ENCODE assay signal across 8 mouse cellular contexts in the genomic region with DNA sequence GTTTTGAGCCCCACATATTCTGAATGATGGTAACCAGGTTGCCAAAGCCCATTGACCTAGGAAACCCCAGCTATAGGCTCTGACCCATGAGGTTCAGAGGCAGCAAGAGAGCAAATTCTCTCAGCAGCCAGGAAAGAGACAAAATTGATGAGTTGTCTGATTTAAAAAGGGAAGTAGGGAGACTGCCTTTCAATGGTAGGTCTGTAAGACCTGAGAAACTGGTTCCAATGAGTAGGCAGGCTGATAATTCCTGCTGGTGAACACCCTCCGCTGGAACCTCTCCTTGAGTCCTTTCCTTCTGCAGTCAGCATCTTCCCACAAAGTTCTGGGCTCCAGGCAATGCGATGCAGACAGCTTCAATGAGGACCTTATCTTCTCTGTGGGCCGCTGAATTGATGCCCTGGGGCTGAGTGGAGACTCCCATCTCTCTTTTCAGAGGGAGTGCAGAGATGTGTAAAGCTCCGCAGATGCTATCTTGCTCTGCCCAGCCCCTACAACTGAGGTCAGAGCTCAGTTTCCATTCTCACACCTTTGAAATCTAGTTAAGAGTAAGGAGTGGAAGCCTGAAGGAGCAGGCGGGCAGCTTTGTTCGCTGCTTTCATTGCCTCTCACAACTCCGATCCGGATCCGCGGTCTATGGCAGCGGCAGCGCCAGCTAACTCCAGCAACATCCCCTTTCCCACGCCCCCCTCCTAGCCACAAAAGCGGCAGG.
DNase-seq lines count a peak whose midpoint lies in the region; ATAC-seq and TF ChIP-seq lines count a peak whose summit lies in the region.

No protein-coding gene starts in this region.

- no peak for TF ChIP-seq CTCF in lung, postnatal 0 days (IDR thresholded peaks at IDR 0.05)
- TF ChIP-seq CTCF in embryonic fibroblast, embryonic 13.5 days (IDR thresholded peaks at IDR 0.05; ENCODE audit: borderline replicate concordance, insufficient read depth, low read length): no peak
- TF ChIP-seq CTCF in olfactory bulb, adult 2 months (IDR thresholded peaks at IDR 0.05; ENCODE audit: insufficient read depth, low read depth, low read length): no peak

- peak overlapping the region; percentile 62 for H3K4me2 ChIP-seq in lung, postnatal 0 days (replicated peaks; ENCODE audit: low read depth, low read length)
- H3K4me2 ChIP-seq in intestine, embryonic 16.5 days (ENCODE audit: low read depth, low read length): peak overlapping the region; percentile 94

- TF ChIP-seq POLR2A in embryonic fibroblast, embryonic 13.5 days (IDR thresholded peaks at IDR 0.05; ENCODE audit: low read depth, low read length): no peak
- TF ChIP-seq POLR2A in olfactory bulb, adult 2 months (IDR thresholded peaks at IDR 0.05; ENCODE audit: insufficient read depth, low read depth, low read length): no peak

- no peak for DNase-seq in lung, postnatal 0 days (ENCODE audit: low spot score)
- DNase-seq in lung, postnatal 10 days: no peak
- DNase-seq in adrenal gland, postnatal 36 days: no peak
- no peak for DNase-seq in left cerebral cortex, adult 18-20 months (ENCODE audit: low spot score in 2 of 2)
- DNase-seq in layer of hippocampus, postnatal 10 days (ENCODE audit: low spot score in 2 of 2): no peak

- peaks cover 6% of the 10 kb centered on the region; the same call in 1 of the 2 replicates for H3K4me1 ChIP-seq in lung, postnatal 0 days (ENCODE audit: insufficient read depth, low read depth, low read length)
- H3K4me1 ChIP-seq in embryonic fibroblast, embryonic 13.5 days (ENCODE audit: control insufficient read depth, insufficient read depth, low read length): peaks cover 6% of the 10 kb centered on the region
- peaks cover 9% of the 10 kb centered on the region; the same call in 1 of the 2 replicates for H3K4me1 ChIP-seq in intestine, embryonic 16.5 days (ENCODE audit: control insufficient read depth, insufficient read depth, low read length)
- H3K4me1 ChIP-seq in olfactory bulb, adult 2 months (ENCODE audit: control insufficient read depth, insufficient read depth, low read length): peaks cover 16% of the 10 kb centered on the region

- no peak for ATAC-seq in lung, postnatal 0 days
- ATAC-seq in intestine, embryonic 16.5 days: no peak

- WGBS in lung, postnatal 0 days: 7% methylated on average over 14 of the region's 14 CpGs
- 7% methylated on average over 14 of the region's 14 CpGs for WGBS in intestine, embryonic 16.5 days
- 8% methylated on average over 14 of the region's 14 CpGs for WGBS in olfactory bulb, adult 2 months

- no peaks in the 10 kb centered on the region for H3K27me3 ChIP-seq in lung, postnatal 0 days (replicated peaks; ENCODE audit: insufficient read depth, low read length)
- no peaks in the 10 kb centered on the region; the same call in 1 of the 2 replicates for H3K27me3 ChIP-seq in intestine, embryonic 16.5 days (replicated peaks; ENCODE audit: control insufficient read depth, insufficient read depth, low read length)

- TF ChIP-seq EP300 in lung, postnatal 0 days (IDR thresholded peaks at IDR 0.05): no peak

- H3K27ac ChIP-seq in lung, postnatal 0 days (ENCODE audit: low read length): no peak overlapping the region
- no peak overlapping the region for H3K27ac ChIP-seq in embryonic fibroblast, embryonic 13.5 days (ENCODE audit: insufficient read depth, low read length)
- H3K27ac ChIP-seq in intestine, embryonic 16.5 days (ENCODE audit: low read length): peak overlapping the region; percentile 57; the same call in 1 of the 2 replicates
- H3K27ac ChIP-seq in olfactory bulb, adult 2 months (ENCODE audit: insufficient read depth, low read depth, low read length): peak overlapping the region; percentile 39

- no peaks in the 10 kb centered on the region for H3K36me3 ChIP-seq in lung, postnatal 0 days (ENCODE audit: insufficient read depth, low read length)
- H3K36me3 ChIP-seq in intestine, embryonic 16.5 days (ENCODE audit: control insufficient read depth, insufficient read depth, low read length): no peaks in the 10 kb centered on the region

- peak overlapping the region; percentile 5; the same call in 1 of the 2 replicates for H3K9ac ChIP-seq in lung, postnatal 0 days (replicated peaks; ENCODE audit: low read depth)
- peak overlapping the region; percentile 75; the same call in 1 of the 2 replicates for H3K9ac ChIP-seq in intestine, embryonic 16.5 days (ENCODE audit: low read depth, low read length)

- no peaks in the 10 kb centered on the region for H3K9me3 ChIP-seq in lung, postnatal 0 days (ENCODE audit: low read length)
- no peaks in the 10 kb centered on the region for H3K9me3 ChIP-seq in intestine, embryonic 16.5 days (ENCODE audit: control insufficient read depth, low read length)

- peak overlapping the region; percentile 39 for H3K4me3 ChIP-seq in lung, postnatal 0 days (ENCODE audit: low read depth, low read length)
- H3K4me3 ChIP-seq in embryonic fibroblast, embryonic 13.5 days (ENCODE audit: insufficient read depth, low read length): peak overlapping the region; percentile 46
- H3K4me3 ChIP-seq in intestine, embryonic 16.5 days (ENCODE audit: low read length): peak overlapping the region; percentile 70
- peak overlapping the region; percentile 36 for H3K4me3 ChIP-seq in olfactory bulb, adult 2 months (ENCODE audit: insufficient read depth, low read depth, low read length)

Comparison
In these comparisons a context has a peak if more than half of its experiments do, and no peak if none do; other contexts are left out.
1. H3K27ac ChIP-seq: peak in intestine, embryonic 16.5 days (single experiment) and olfactory bulb, adult 2 months (single experiment); none in lung, postnatal 0 days (single experiment) and embryonic fibroblast, embryonic 13.5 days (single experiment).
2. Peak in every context shown above with its lines, with median percentiles within 50 percentile points of each other: H3K4me3 ChIP-seq.